Mouse (Mus musculus): ENCODE measurements around the gene Arxes1. TPM values are rescaled to one million over a fixed set of nuclear protein-coding genes. Genes with fewer than 3 reads are reported as not detected.
A peak's percentile ranks its signal among the peaks of the same experiment; 100 is the strongest.
"Not testable (repeated sequence)": the region's sequence is repeated elsewhere in the genome, so short reads cannot be mapped to it uniquely, and the experiment has no call there.

Gene Arxes1
- polyA plus RNA-seq (2016; fragmentation: Nextera tagmentation; extraction: Ambion mirVana), result 41.1 and 43.5 TPM in 2 replicates

GRCm38 (mm10) chrX:136032799-136033763, at the start of gene Arxes1:
TSS of gene Arxes1 (plus strand) at chrX:136033367.
- Histone ChIP-seq H3K4me1 (peaks cover 17% of the 10 kb centered on the region), H3K4me3 (peak within 1 kb of the TSS; percentile 43), H3K27me3 (ENCODE audit: poor library complexity, severe bottlenecking) (peaks cover 45% of the 10 kb centered on the region), H3K27ac (peak within 1 kb of the TSS; percentile 71; the same call in 1 of the 2 replicates)
- H3K36me3 ChIP-seq (replicated peaks); H3K9me3 ChIP-seq: not testable (repeated sequence)
- WGBS, result 19% methylated on average over 20 of the region's 49 CpGs
- DNase-seq (ENCODE audit: extremely low spot score, low spot score), result peak; percentile 24

GRCm38 (mm10) chrX:135984539-135985260, 48.5 kb upstream of the Arxes1 start:
- peaks cover 14% of the 10 kb centered on the region for H3K27me3 ChIP-seq (ENCODE audit: poor library complexity, severe bottlenecking)
- no peak overlapping the region for H3K27ac ChIP-seq
- H3K4me3 ChIP-seq, result no peak overlapping the region
- H3K36me3 ChIP-seq (replicated peaks), result no peaks in the 10 kb centered on the region
- 86% methylated on average over 6 of the region's 6 CpGs for WGBS
- no peaks in the 10 kb centered on the region for H3K4me1 ChIP-seq
- no peaks in the 10 kb centered on the region for H3K9me3 ChIP-seq
- no peak for DNase-seq (ENCODE audit: extremely low spot score, low spot score)

- no peak overlapping the region for H3K27ac ChIP-seq
- no peak for DNase-seq (ENCODE audit: extremely low spot score, low spot score)
- H3K9me3 ChIP-seq, result no peaks in the 10 kb centered on the region
- H3K4me3 ChIP-seq, result no peak overlapping the region
- 95% methylated on average over 3 of the region's 3 CpGs for WGBS
- H3K4me1 ChIP-seq, result no peaks in the 10 kb centered on the region
- no peaks in the 10 kb centered on the region for H3K36me3 ChIP-seq (replicated peaks)
- peaks cover 18% of the 10 kb centered on the region for H3K27me3 ChIP-seq (ENCODE audit: poor library complexity, severe bottlenecking)
Observed at GRCm38 (mm10) chrX:135986267-135986666, 46.9 kb upstream of the Arxes1 start.

GRCm38 (mm10) chrX:135990661-135991060, 42.5 kb upstream of the Arxes1 start:
- H3K4me3 ChIP-seq, result no peak overlapping the region
- H3K27ac ChIP-seq, result no peak overlapping the region
- H3K27me3 ChIP-seq (ENCODE audit: poor library complexity, severe bottlenecking), result peaks cover 18% of the 10 kb centered on the region
- 82% methylated on average over 2 of the region's 2 CpGs for WGBS
- no peaks in the 10 kb centered on the region for H3K9me3 ChIP-seq
- no peaks in the 10 kb centered on the region for H3K36me3 ChIP-seq (replicated peaks)
- peaks cover 10% of the 10 kb centered on the region; the same call in 1 of the 2 replicates for H3K4me1 ChIP-seq
- no peak for DNase-seq (ENCODE audit: extremely low spot score, low spot score)

GRCm38 (mm10) chrX:135993192-135993594, 40.0 kb upstream of the Arxes1 start:
- not testable (repeated sequence) for H3K9me3 ChIP-seq; DNase-seq (ENCODE audit: extremely low spot score, low spot score); H3K36me3 ChIP-seq (replicated peaks); H3K4me3 ChIP-seq
- H3K4me1 ChIP-seq, result peaks cover 12% of the 10 kb centered on the region; the same call in 1 of the 2 replicates
- WGBS, result 22% methylated on average over 2 of the region's 3 CpGs
- peaks cover 18% of the 10 kb centered on the region for H3K27me3 ChIP-seq (ENCODE audit: poor library complexity, severe bottlenecking)
- peak overlapping the region; percentile 76 for H3K27ac ChIP-seq

- Histone ChIP-seq H3K4me3 (peak within 1 kb of the TSS; percentile 45), H3K4me1 (peaks cover 12% of the 10 kb centered on the region; the same call in 1 of the 2 replicates), H3K27ac (peak within 1 kb of the TSS; percentile 76), H3K27me3 (ENCODE audit: poor library complexity, severe bottlenecking) (peaks cover 13% of the 10 kb centered on the region)
- H3K9me3 ChIP-seq; H3K36me3 ChIP-seq (replicated peaks); DNase-seq (ENCODE audit: extremely low spot score, low spot score): not testable (repeated sequence)
- 16% methylated on average over 13 of the region's 39 CpGs for WGBS
Observed at GRCm38 (mm10) chrX:135993664-135994119, 39.5 kb upstream of the Arxes1 start, which contains the start of gene Arxes2. TSS of gene Arxes2 (plus strand) at chrX:135993824.

- Histone ChIP-seq H3K36me3 (replicated peaks) (no peaks in the 10 kb centered on the region), H3K9me3 (no peaks in the 10 kb centered on the region), H3K4me1 (peaks cover 13% of the 10 kb centered on the region), H3K27ac (peak overlapping the region; percentile 66), H3K4me3 (no peak overlapping the region), H3K27me3 (ENCODE audit: poor library complexity, severe bottlenecking) (peaks cover 28% of the 10 kb centered on the region)
- peak; percentile 18 for DNase-seq (ENCODE audit: extremely low spot score, low spot score)
- 21% methylated on average over 3 of the region's 5 CpGs for WGBS
Observed at GRCm38 (mm10) chrX:136007199-136007843, 25.8 kb upstream of the Arxes1 start.

- Histone ChIP-seq H3K4me3 (no peak overlapping the region), H3K27ac (no peak overlapping the region), H3K27me3 (ENCODE audit: poor library complexity, severe bottlenecking) (peaks cover 25% of the 10 kb centered on the region), H3K36me3 (replicated peaks) (no peaks in the 10 kb centered on the region), H3K4me1 (peaks cover 4% of the 10 kb centered on the region; the same call in 1 of the 2 replicates), H3K9me3 (no peaks in the 10 kb centered on the region; the same call in 1 of the 2 replicates)
- 37% methylated on average over 2 of the region's 2 CpGs for WGBS
- no peak for DNase-seq (ENCODE audit: extremely low spot score, low spot score)
Observed at GRCm38 (mm10) chrX:136014392-136014791, 18.8 kb upstream of the Arxes1 start.

- H3K4me3 ChIP-seq, result no peak overlapping the region
- DNase-seq (ENCODE audit: extremely low spot score, low spot score), result no peak
Observed at GRCm38 (mm10) chrX:136030331-136030730, 2.8 kb upstream of the Arxes1 start.

GRCm38 (mm10) chrX:136043726-136044125, 10.6 kb downstream of the Arxes1 start:
- WGBS, result 82% methylated on average over 1 of the region's 1 CpGs
- H3K27ac ChIP-seq, result no peak overlapping the region
- H3K36me3 ChIP-seq (replicated peaks), result no peaks in the 10 kb centered on the region
- no peaks in the 10 kb centered on the region for H3K9me3 ChIP-seq
- H3K4me1 ChIP-seq, result no peaks in the 10 kb centered on the region
- no peak overlapping the region for H3K4me3 ChIP-seq
- no peak for DNase-seq (ENCODE audit: extremely low spot score, low spot score)
- peaks cover 30% of the 10 kb centered on the region for H3K27me3 ChIP-seq (ENCODE audit: poor library complexity, severe bottlenecking)

More at GRCm38 (mm10) chrX:136030331-136030730, 2.8 kb upstream of the Arxes1 start:
- WGBS, result 84% methylated on average over 1 of the region's 1 CpGs
- no peaks in the 10 kb centered on the region for H3K36me3 ChIP-seq (replicated peaks)
- H3K27me3 ChIP-seq (ENCODE audit: poor library complexity, severe bottlenecking), result peaks cover 48% of the 10 kb centered on the region
- H3K4me1 ChIP-seq, result peaks cover 17% of the 10 kb centered on the region
- H3K27ac ChIP-seq, result no peak overlapping the region
- H3K9me3 ChIP-seq, result no peaks in the 10 kb centered on the region

GRCm38 (mm10) chrX:136047528-136047927, 14.4 kb downstream of the Arxes1 start:
- Histone ChIP-seq H3K4me3 (no peak overlapping the region), H3K27ac (no peak overlapping the region)
- WGBS, result 19% methylated on average over 5 of the region's 5 CpGs

GRCm38 (mm10) chrX:136051219-136051618, 18.1 kb downstream of the Arxes1 start:
- 84% methylated on average over 2 of the region's 2 CpGs for WGBS

More at GRCm38 (mm10) chrX:136047528-136047927, 14.4 kb downstream of the Arxes1 start:
- H3K36me3 ChIP-seq (replicated peaks), result no peaks in the 10 kb centered on the region
- H3K4me1 ChIP-seq, result no peaks in the 10 kb centered on the region
- no peaks in the 10 kb centered on the region for H3K9me3 ChIP-seq
- peaks cover 23% of the 10 kb centered on the region; the same call in 1 of the 2 replicates for H3K27me3 ChIP-seq (ENCODE audit: poor library complexity, severe bottlenecking)
- peak; percentile 40 for DNase-seq (ENCODE audit: extremely low spot score, low spot score)

More at GRCm38 (mm10) chrX:136051219-136051618, 18.1 kb downstream of the Arxes1 start:
- Histone ChIP-seq H3K9me3 (no peaks in the 10 kb centered on the region), H3K4me1 (no peaks in the 10 kb centered on the region), H3K27me3 (ENCODE audit: poor library complexity, severe bottlenecking) (peaks cover 16% of the 10 kb centered on the region; the same call in 1 of the 2 replicates), H3K4me3 (no peak overlapping the region), H3K36me3 (replicated peaks) (no peaks in the 10 kb centered on the region), H3K27ac (no peak overlapping the region)
- DNase-seq (ENCODE audit: extremely low spot score, low spot score), result no peak

All from forebrain, embryonic 10.5 days (tissue).